ENCODE assay signal across 14 mouse cellular contexts in genomic region chr4:106628650-106629360, GRCm38 (mm10). TPM values are rescaled to one million over a fixed set of nuclear protein-coding genes. Genes with fewer than 3 reads are reported as not detected.
DNase-seq lines count a peak whose midpoint lies in the region; ATAC-seq and TF ChIP-seq lines count a peak whose summit lies in the region.
"Had no signal": no experiment of that assay in that cellular context is flagged by ENCODE, and none has a peak within 500 bp of the region (broad histone marks: within the 10 kb centered on the region; RNA-seq: fewer than 3 reads in every experiment).

No protein-coding gene starts in this region.

- 18% methylated on average over 9 of the region's 9 CpGs for WGBS in lung, embryonic 16.5 days
- WGBS in lung, adult 2 months: 27% methylated on average over 9 of the region's 9 CpGs
- WGBS in stomach, embryonic 16.5 days: 28% methylated on average over 9 of the region's 9 CpGs

- DNase-seq in lung, adult 2 months: no peak
- DNase-seq in kidney, adult 11 months: peak; percentile 82
- peak; percentile 63 for DNase-seq in kidney, postnatal 10 days
- no peak for DNase-seq in thymus, postnatal 36 days
- no peak for DNase-seq in spleen, postnatal 4 days (ENCODE audit: low spot score in 2 of 2)
- DNase-seq: adrenal gland, postnatal 25 days; gastrocnemius, postnatal 10 days had no signal

- no peaks in the 10 kb centered on the region for H3K9me3 ChIP-seq in lung, embryonic 16.5 days (ENCODE audit: control insufficient read depth, low read length)
- no peaks in the 10 kb centered on the region for H3K9me3 ChIP-seq in stomach, embryonic 16.5 days (replicated peaks; ENCODE audit: control insufficient read depth, low read length)
- H3K9me3 ChIP-seq: embryonic facial prominence, embryonic 15.5 days; heart, embryonic 12.5 days; hindbrain, embryonic 10.5 days had no signal

- H3K9ac ChIP-seq in lung, embryonic 16.5 days (ENCODE audit: low read length): no peak overlapping the region
- no peak overlapping the region for H3K9ac ChIP-seq in stomach, embryonic 16.5 days (ENCODE audit: low read length)
- H3K9ac ChIP-seq: embryonic facial prominence, embryonic 15.5 days; heart, embryonic 12.5 days had no signal

- 0 out of 2 replicates have a peak overlapping the region, but pooled peaks have one; percentile 31 for H3K27ac ChIP-seq in lung, embryonic 16.5 days (ENCODE audit: low read length)
- H3K27ac ChIP-seq in stomach, embryonic 16.5 days (ENCODE audit: low read length): peak overlapping the region; percentile 78
- H3K27ac ChIP-seq: embryonic facial prominence, embryonic 15.5 days; hindbrain, embryonic 10.5 days had no signal

- H3K27me3 ChIP-seq in lung, embryonic 16.5 days (ENCODE audit: control insufficient read depth, insufficient read depth, low read depth, low read length): peaks cover 6% of the 10 kb centered on the region; the same call in 1 of the 2 replicates
- H3K27me3 ChIP-seq in stomach, embryonic 16.5 days (ENCODE audit: control insufficient read depth, insufficient read depth, low read length): no peaks in the 10 kb centered on the region

- ATAC-seq in lung, embryonic 16.5 days (ENCODE audit: low read depth): peak; percentile 29; the same call in 1 of the 2 replicates
- ATAC-seq in stomach, embryonic 16.5 days (ENCODE audit: insufficient read depth, low FRiP score): 0 out of 2 replicates have a peak, but pooled peaks have one; percentile 36
- ATAC-seq: forebrain, embryonic 14.5 days had no signal

- no peaks in the 10 kb centered on the region for H3K36me3 ChIP-seq in lung, embryonic 16.5 days (ENCODE audit: control insufficient read depth, insufficient read depth, low read length)
- H3K36me3 ChIP-seq in stomach, embryonic 16.5 days (ENCODE audit: control insufficient read depth, insufficient read depth, low read length): no peaks in the 10 kb centered on the region
- H3K36me3 ChIP-seq: embryonic facial prominence, embryonic 15.5 days; heart, embryonic 12.5 days; hindbrain, embryonic 10.5 days had no signal

- H3K4me2 ChIP-seq in lung, embryonic 16.5 days (ENCODE audit: low read depth, low read length): no peak overlapping the region
- H3K4me2 ChIP-seq in stomach, embryonic 16.5 days (ENCODE audit: low read depth, low read length): peak overlapping the region; percentile 6; the same call in 1 of the 2 replicates
- H3K4me2 ChIP-seq: embryonic facial prominence, embryonic 15.5 days; heart, embryonic 12.5 days had no signal

- no peak for TF ChIP-seq POLR2A in lung, adult 2 months (IDR thresholded peaks at IDR 0.05; ENCODE audit: borderline replicate concordance, extremely low read depth, low read depth, low read length)

- no peak overlapping the region for H3K4me3 ChIP-seq in lung, embryonic 16.5 days (ENCODE audit: low read length)
- H3K4me3 ChIP-seq in lung, adult 2 months (replicated peaks; ENCODE audit: extremely low read depth, low read depth, low read length): no peak overlapping the region
- no peak overlapping the region for H3K4me3 ChIP-seq in stomach, embryonic 16.5 days (replicated peaks; ENCODE audit: low read length)
- H3K4me3 ChIP-seq: embryonic facial prominence, embryonic 15.5 days; heart, embryonic 12.5 days; hindbrain, embryonic 10.5 days had no signal

- H3K4me1 ChIP-seq in lung, embryonic 16.5 days (replicated peaks; ENCODE audit: control insufficient read depth, insufficient read depth, low read length): peaks cover 6% of the 10 kb centered on the region
- H3K4me1 ChIP-seq in lung, adult 2 months (ENCODE audit: control insufficient read depth, insufficient read depth, low read length): peaks cover 2% of the 10 kb centered on the region; the same call in 1 of the 2 replicates
- H3K4me1 ChIP-seq in stomach, embryonic 16.5 days (ENCODE audit: control insufficient read depth, insufficient read depth, low read length): peaks cover 33% of the 10 kb centered on the region

- no peak for TF ChIP-seq CTCF in lung, adult 2 months (IDR thresholded peaks at IDR 0.05; ENCODE audit: insufficient read depth, low read length)

RNA-seq across cellular contexts. Expression of gene Ttc22, which starts 6.6 kb away (rescaled TPM):
- 1.2 and 1.8 TPM in 2 replicates for polyA plus RNA-seq in lung, embryonic 16.5 days (2015; fragmentation: Nextera tagmentation; extraction: Ambion mirVana)
- 1.8 and 8.2 TPM in 2 replicates for polyA plus RNA-seq in lung, adult 2 months (2012; rRNA removed)
- polyA plus RNA-seq in stomach, embryonic 16.5 days (2015; fragmentation: Nextera tagmentation; extraction: Ambion mirVana): 12.6 and 15.3 TPM in 2 replicates
- polyA plus RNA-seq: hindbrain, embryonic 10.5 days had no signal

RNA-seq across cellular contexts. Expression of gene Lexm, which starts 11.8 kb away (rescaled TPM):
- polyA plus RNA-seq in lung, embryonic 16.5 days (2015; fragmentation: Nextera tagmentation; extraction: Ambion mirVana): not detected in 2 replicates
- 0.11 TPM in 1 of 2 replicates, not detected in the other for polyA plus RNA-seq in lung, adult 2 months (2012; rRNA removed)
- polyA plus RNA-seq in stomach, embryonic 16.5 days (2015; fragmentation: Nextera tagmentation; extraction: Ambion mirVana): not detected in 2 replicates
- polyA plus RNA-seq: forebrain, embryonic 14.5 days; stomach, embryonic 14.5 days had no signal

RNA-seq across cellular contexts. Expression of gene Pars2, which starts 22.1 kb away (rescaled TPM):
- 12.2 and 13.2 TPM in 2 replicates for polyA plus RNA-seq in lung, embryonic 16.5 days (2015; fragmentation: Nextera tagmentation; extraction: Ambion mirVana)
- 3.5 and 7.8 TPM in 2 replicates for polyA plus RNA-seq in lung, adult 2 months (2012; rRNA removed)
- polyA plus RNA-seq in stomach, embryonic 16.5 days (2015; fragmentation: Nextera tagmentation; extraction: Ambion mirVana): 12.8 and 13.8 TPM in 2 replicates

RNA-seq across cellular contexts. Expression of gene Ttc4, which starts 49.9 kb away (rescaled TPM):
- 89.7 and 92.3 TPM in 2 replicates for polyA plus RNA-seq in lung, embryonic 16.5 days (2015; fragmentation: Nextera tagmentation; extraction: Ambion mirVana)
- 27.4 and 37.1 TPM in 2 replicates for polyA plus RNA-seq in lung, adult 2 months (2012; rRNA removed)
- 82.7 and 83.3 TPM in 2 replicates for polyA plus RNA-seq in stomach, embryonic 16.5 days (2015; fragmentation: Nextera tagmentation; extraction: Ambion mirVana)

Comparison
In these comparisons a context has a peak if more than half of its experiments do, and no peak if none do; other contexts are left out.
1. DNase-seq: peak in kidney, adult 11 months (single experiment) and kidney, postnatal 10 days (single experiment); none in lung, adult 2 months (single experiment), thymus, postnatal 36 days (0 of 2) and spleen, postnatal 4 days (0 of 2).